Mouse (Mus musculus): ENCODE measurements around the gene D10Wsu102e.

DNA sequence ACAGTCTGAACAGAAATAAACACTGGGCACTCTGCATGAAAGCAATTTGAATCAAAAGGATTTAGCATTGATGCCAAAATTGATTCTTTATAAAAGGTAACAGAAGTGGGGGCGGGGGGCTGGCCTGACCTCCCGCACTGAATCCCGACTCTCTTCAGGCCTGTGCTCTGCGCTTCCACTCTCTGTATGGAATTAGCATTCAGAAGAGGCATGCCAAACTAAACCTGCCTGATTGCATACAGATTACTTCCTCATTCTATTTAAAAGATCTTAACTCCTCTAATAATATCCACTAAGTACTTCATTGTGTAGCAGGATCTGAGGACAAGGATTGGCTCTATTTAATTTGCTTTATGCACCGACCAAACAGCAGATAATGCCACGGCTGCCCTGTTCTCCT, 38.5 kb upstream of the D10Wsu102e start:
- TF ChIP-seq POLR2A (IDR thresholded peaks at IDR 0.05; ENCODE audit: insufficient read length, low read depth): no peak
- no peak for TF ChIP-seq USF1 (IDR thresholded peaks at IDR 0.05; ENCODE audit: low read depth)
- TF ChIP-seq MYOG (IDR thresholded peaks at IDR 0.05; ENCODE audit: control insufficient read depth in 1 of 3, insufficient read depth in 1 of 3, insufficient read length in 2 of 3, low read depth in 2 of 3): no peak
